Mouse (Mus musculus): ENCODE measurements at regions not wholly inside any gene's neighbourhood (a gene's known extent, or its start where the extent isn't known, plus 50 kb on each side); places are given as distances from the start of the nearest gene placed in this dataset.

DNA sequence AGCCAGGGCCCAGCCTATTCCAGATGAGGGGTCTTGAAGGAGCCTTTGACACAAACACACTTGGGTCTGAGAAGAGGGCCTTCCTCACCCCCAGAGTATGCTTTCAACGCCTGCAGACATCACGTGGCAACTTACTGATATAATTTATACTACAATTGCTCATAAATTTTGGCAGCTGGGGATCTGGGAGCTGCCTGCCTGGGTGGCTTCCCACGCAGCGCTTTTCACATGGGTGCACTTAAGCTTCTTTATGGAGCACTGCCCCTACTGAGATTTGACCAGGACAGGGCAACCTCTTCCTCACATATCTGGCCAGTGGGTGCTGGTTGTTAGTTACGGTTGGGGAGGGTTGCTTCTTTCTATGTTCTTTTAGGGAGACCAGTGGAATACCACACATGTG is 61.6 kb downstream of the Spesp1 start:
- H3K4me3 ChIP-seq = no peak overlapping the region
- peak overlapping the region; percentile 32; the same call in 1 of the 2 replicates for H3K27ac ChIP-seq
- DNase-seq (ENCODE audit: extremely low spot score in 1 of 2, low spot score in 2 of 2) = no peak
- no peak for TF ChIP-seq CTCF (IDR thresholded peaks at IDR 0.05)
- intact Hi-C loops (cut with DNase I) = loop anchor here (5.0 kb wide), 1 partner anchor 83 kb away; no protein-coding TSS in a partner anchor

DNA sequence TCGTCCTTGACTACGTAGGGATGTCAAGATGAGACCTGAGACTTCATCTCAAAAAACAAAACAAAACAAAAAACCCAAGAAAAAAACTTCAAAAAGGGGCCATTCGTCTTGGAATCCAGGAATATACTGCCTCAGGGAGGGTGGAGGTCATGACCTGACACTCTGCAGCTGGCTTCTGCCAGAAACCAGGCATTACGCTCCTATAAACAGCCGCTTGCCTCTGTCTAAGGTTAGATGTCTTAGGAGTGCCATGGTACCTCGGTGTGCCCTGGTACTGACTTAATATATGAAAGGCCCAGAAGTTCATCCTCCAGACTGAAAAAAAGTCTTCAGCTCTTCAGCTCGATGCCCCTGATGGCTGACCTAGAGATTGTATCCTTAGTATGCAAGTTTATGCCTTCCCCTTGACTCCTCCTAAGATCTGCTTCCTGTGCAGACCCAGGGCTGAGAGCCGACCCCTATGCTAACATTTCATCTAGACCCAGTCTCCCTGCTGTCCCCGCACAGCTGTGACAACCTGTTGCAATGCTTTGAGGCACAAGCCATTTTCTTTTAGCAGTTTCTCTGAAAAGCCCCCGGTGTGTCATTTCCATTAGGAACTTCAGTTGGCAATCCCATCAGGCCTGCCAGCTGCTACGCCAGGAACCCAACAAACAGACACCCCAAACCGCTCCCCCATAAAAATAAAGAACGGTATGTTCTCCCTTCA is 66.7 kb downstream of the Spesp1 start:
- TF ChIP-seq CTCF (IDR thresholded peaks at IDR 0.05) = no peak
- DNase-seq (ENCODE audit: extremely low spot score in 1 of 2, low spot score in 2 of 2) = no peak
- intact Hi-C loops (cut with DNase I) = no loop called here
- Histone ChIP-seq H3K4me3 (no peak overlapping the region), H3K27ac (no peak overlapping the region)

DNA sequence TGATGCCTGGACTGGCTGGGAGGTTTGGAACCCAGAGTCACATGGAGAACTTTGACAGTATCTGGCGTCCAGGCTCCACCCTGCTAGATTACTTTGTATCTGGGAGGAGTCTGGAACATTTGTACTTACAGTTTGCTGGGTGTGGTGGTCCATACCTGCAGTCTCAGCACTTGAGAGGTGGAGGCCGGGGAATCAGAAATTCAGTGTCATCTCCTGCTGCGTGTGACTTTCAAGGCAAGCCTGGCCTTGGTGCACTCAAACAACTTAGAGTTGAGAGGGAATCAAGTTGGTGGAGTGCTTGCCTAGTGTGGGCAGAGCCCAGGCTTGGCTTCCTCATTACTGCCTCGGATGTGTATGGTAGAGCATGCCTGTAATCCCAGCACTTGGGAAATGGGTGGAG is 67.5 kb downstream of the Spesp1 start:
- Histone ChIP-seq H3K4me3 (no peak overlapping the region), H3K27ac (no peak overlapping the region)
- DNase-seq (ENCODE audit: extremely low spot score in 1 of 2, low spot score in 2 of 2) = no peak
- TF ChIP-seq CTCF (IDR thresholded peaks at IDR 0.05) = no peak
- intact Hi-C loops (cut with DNase I) = no loop called here

DNA sequence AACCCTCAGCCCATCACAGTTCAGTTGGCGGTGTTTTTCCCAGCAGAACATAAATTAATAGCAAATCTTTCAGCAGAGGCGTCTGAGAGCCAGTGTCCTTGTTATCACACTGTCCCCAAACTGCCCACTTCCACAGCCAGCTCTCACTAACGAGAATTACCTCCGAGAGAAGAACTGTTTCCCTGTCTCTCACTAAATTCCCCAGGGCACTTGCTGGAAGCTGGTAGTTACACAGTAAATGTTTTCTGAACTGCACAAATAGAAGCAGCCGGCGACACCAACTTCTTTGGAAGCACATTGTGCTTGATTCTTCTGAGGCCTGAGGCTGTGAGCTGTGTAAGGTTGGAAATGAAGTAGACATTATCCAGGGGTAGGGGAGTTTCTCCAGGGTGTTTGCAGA is 69.4 kb downstream of the Spesp1 start:
- no peak for TF ChIP-seq CTCF (IDR thresholded peaks at IDR 0.05)
- DNase-seq (ENCODE audit: extremely low spot score in 1 of 2, low spot score in 2 of 2) = no peak
- Histone ChIP-seq H3K4me3 (no peak overlapping the region), H3K27ac (0 out of 2 replicates have a peak overlapping the region, but pooled peaks have one; percentile 15)
- intact Hi-C loops (cut with DNase I) = no loop called here

DNA sequence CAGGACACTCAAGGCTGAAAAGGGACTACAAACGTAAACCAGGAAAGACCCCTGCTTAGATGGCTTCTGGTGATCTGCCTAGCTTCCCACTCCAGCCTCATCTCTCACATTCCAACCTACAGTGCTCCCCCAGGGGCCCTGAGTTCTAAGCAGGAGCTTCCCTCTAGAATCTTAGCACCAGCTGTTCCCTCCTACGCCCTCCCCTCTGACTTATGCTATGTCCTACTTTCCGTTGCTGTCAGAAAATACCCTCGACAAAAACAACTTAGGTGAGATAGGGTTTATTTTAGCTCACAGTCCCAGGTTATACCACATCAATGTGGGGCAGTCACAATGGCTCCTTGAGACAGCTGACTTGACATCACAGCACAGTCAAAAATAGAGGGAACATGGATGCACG is 71.2 kb downstream of the Spesp1 start:
- intact Hi-C loops (cut with DNase I) = no loop called here
- Histone ChIP-seq H3K27ac (no peak overlapping the region), H3K4me3 (no peak overlapping the region)
- no peak for TF ChIP-seq CTCF (IDR thresholded peaks at IDR 0.05)
- no peak for DNase-seq (ENCODE audit: extremely low spot score in 1 of 2, low spot score in 2 of 2)

DNA sequence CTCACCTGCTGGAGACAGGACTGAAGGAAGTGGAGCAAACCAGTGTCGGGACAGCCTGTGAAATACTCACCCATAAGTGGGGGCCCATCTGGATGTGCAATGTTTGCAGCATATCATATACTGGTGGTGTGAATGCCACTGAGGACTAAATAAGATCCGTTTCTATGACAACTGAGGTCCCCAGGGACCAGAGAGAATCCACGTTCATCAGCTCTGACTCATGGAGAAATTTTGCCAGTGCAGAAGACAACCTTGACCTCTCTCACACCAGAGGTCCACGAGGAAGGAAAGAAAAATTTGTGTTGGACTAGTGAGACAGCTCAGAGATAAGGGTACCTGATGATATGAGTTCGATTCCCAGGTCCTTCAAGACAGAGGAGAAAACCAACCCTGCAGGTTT is 73.6 kb downstream of the Spesp1 start:
- intact Hi-C loops (cut with DNase I) = no loop called here
- TF ChIP-seq CTCF (IDR thresholded peaks at IDR 0.05) = no peak
- H3K4me3 ChIP-seq = no peak overlapping the region
- no peak for DNase-seq (ENCODE audit: extremely low spot score in 1 of 2, low spot score in 2 of 2)
- no peak overlapping the region for H3K27ac ChIP-seq

DNA sequence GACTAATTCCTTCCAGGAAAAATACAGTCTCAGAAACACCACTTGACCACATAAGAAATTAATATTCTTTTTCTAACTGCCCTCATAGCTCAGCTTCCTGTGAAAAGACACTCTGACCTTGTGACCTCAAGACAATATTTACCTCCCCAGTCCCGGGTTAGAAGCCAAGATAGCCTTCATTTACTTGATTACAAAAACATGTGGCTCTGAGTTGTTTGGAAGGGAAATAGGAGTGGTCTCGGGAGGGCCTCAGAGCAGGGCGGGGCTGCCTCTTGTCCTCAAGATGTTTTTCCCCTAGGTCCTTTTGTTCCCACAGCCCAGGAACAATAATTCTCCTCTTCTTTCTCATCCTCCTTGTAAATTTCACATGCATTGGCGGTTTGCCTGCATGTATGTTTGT is 76.7 kb downstream of the Spesp1 start:
- no peak for DNase-seq (ENCODE audit: extremely low spot score in 1 of 2, low spot score in 2 of 2)
- Histone ChIP-seq H3K4me3 (no peak overlapping the region), H3K27ac (no peak overlapping the region)
- intact Hi-C loops (cut with DNase I) = no loop called here
- TF ChIP-seq CTCF (IDR thresholded peaks at IDR 0.05) = no peak

DNA sequence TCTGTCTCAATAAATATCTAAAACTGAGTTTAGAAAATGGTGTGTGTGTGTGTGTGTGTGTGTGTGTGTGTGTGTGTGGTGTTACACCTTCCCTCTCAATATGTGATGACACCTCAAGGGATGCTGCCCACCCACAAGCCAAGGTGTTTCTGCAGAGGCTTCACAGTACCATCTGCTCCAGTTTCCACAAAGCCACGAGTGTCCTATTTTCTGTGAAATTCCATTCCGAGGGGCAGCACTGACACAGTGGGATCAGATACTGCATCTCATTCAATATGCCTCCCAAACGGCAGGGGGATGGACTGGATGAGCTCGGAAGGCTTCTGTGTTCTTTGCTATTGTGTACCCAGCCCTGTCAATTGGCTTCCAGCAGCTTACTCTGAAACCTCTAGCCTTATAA is 78.5 kb downstream of the Spesp1 start:
- intact Hi-C loops (cut with DNase I) = no loop called here
- no peak; the same call in 1 of the 2 replicates for TF ChIP-seq CTCF (IDR thresholded peaks at IDR 0.05)
- Histone ChIP-seq H3K27ac (no peak overlapping the region; the same call in 1 of the 2 replicates), H3K4me3 (no peak overlapping the region)
- DNase-seq (ENCODE audit: extremely low spot score in 1 of 2, low spot score in 2 of 2) = peak; percentile 44 to 49

DNA sequence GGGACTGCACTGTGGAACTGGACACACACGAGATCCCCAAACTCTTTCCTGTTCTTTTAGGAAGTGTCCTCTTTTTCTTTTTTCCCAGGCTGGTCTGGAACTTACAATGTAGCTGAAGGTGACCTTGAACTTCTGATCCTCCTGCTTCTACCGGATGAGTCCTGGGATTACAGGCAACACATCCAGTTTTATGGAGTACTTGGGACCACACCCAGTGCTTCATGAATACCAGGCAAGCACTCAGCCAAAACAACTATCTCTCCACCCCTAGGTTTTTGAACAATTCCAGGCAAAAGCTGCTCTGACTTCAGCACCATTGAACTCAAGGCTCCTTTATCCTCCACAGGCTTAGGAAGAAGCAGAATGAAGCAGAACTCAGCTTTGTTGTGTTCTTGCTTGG is 79.7 kb downstream of the Spesp1 start:
- no peak for DNase-seq (ENCODE audit: extremely low spot score in 1 of 2, low spot score in 2 of 2)
- H3K27ac ChIP-seq = no peak overlapping the region
- intact Hi-C loops (cut with DNase I) = no loop called here
- no peak overlapping the region for H3K4me3 ChIP-seq
- TF ChIP-seq CTCF (IDR thresholded peaks at IDR 0.05) = no peak

DNA sequence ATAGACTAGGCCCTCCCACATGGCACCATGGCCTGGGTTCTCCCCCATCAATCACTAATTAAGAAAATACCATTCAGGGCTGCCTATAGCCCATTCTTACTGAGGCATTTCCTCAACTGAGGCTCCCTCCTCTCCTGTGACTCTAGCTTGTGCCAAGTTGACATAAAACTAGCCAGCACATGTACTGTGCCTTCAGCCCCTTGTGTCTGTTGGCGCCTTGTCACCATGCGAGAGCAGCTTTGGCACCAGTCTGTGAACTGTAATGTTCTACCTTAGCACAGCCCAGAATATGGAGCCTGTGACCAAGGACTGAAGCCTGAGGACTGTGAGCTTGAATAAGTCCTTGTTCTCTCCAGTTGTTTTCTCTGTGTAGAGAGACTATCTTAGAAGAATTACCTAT is 75.0 kb upstream of the Glce start:
- intact Hi-C loops (cut with DNase I) = no loop called here
- H3K4me3 ChIP-seq = no peak overlapping the region
- no peak for TF ChIP-seq CTCF (IDR thresholded peaks at IDR 0.05)

DNA sequence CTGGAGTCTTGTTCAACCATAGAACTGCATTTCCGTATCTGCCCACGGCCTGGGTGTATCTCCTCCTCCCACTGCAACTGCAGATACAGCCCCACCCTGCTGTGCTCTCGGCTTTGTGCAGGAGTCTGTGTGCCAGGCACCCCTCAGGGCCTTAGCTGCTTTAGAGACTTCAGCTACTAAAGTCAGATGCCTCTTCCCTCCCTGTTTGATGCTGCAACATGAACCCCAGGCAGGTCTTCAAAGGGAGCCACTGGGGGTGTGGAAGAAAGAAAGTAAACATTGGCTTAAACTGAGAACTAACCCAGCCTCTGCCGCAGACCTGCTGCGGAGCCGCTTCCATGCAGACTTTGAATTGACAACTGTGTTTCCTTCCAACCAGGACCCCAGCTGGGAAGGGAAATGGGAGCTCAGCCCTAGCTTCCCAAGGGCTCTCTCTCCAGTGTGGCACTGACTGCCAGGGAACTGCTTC is 70.0 kb upstream of the Glce start:
- Histone ChIP-seq H3K4me3 (no peak overlapping the region), H3K27ac (no peak overlapping the region)
- intact Hi-C loops (cut with DNase I) = no loop called here
- TF ChIP-seq CTCF (IDR thresholded peaks at IDR 0.05) = no peak
- DNase-seq (ENCODE audit: extremely low spot score in 1 of 2, low spot score in 2 of 2) = no peak

More for the DNA sequence above, 75.0 kb upstream of the Glce start:
- no peak for DNase-seq (ENCODE audit: extremely low spot score in 1 of 2, low spot score in 2 of 2)
- no peak overlapping the region for H3K27ac ChIP-seq

DNA sequence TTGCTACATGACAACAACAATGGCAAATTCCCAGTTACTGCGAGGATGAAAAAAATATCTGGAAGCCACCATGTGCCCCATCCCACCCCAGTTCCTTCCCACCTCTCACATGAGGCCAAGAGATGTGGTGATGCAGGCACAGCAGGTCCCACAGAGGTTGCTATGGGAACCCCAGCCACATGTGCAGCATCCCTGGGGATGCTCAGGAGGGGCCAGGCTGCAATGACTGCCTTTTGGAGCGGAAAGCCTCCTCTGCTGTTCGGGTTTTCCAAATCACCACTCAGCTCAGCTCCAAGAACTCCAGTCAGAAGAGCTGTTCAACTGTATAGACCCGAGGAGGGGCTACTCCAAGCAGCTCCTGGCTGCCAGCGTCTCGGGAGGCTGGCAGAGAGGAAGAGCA is 68.0 kb upstream of the Glce start:
- DNase-seq (ENCODE audit: extremely low spot score in 1 of 2, low spot score in 2 of 2) = peak in 1 of 2 experiments; percentile 24
- H3K27ac ChIP-seq = no peak overlapping the region
- intact Hi-C loops (cut with DNase I) = no loop called here
- H3K4me3 ChIP-seq = no peak overlapping the region
- no peak for TF ChIP-seq CTCF (IDR thresholded peaks at IDR 0.05)

DNA sequence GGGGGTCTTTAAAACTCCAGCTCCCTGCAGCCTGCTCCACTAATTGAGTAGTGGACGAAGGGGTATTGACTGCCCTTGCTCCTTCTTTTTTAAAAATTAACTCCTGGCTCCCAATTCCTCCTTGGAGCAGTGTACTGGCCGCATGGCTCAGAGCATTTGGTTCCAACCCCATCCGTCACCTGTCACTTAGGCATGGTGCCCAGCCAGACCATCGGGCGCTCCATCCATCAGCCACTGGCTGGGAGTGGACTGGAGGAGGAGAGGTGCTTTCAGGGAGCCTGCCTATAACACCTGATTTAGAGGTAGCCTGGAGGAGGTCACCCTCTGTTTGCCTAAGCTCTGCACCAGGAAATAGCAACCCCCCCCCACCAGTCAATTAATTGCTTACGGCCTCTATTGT is 66.4 kb upstream of the Glce start:
- H3K4me3 ChIP-seq = no peak overlapping the region
- H3K27ac ChIP-seq = no peak overlapping the region
- no peak for DNase-seq (ENCODE audit: extremely low spot score in 1 of 2, low spot score in 2 of 2)
- TF ChIP-seq CTCF (IDR thresholded peaks at IDR 0.05) = no peak
- intact Hi-C loops (cut with DNase I) = no loop called here
